Mouse (Mus musculus) hindbrain, embryonic 14.5 days (tissue): ENCODE data around the gene Pcnt. TPM values are rescaled to one million over a fixed set of nuclear protein-coding genes. Genes with fewer than 3 reads are reported as not detected.

Experiments used
- ATAC-seq: fragments of 200-750 bp; cut with Nextera tagmentation; 2 replicates; pipeline ENCODE4 v1.8.0; 2017; ENCODE audit warnings: moderate number of reproducible peaks, mild to moderate bottlenecking, moderate TSS enrichment, moderate library complexity; ENCODE audit not compliant: low FRiP score
- DNase-seq: peaks from one replicate; pipeline ENCODE4 v3.0.0-alpha.2; 2015; ENCODE audit warnings: low spot score
- H3K27ac ChIP-seq: fragments of 300-500 bp; sonication (generic); 2 replicates; pipeline ENCODE4 v1.5.1; 2014; ENCODE audit warnings: mild to moderate bottlenecking, moderate library complexity
- H3K27me3 ChIP-seq: fragments of 300-500 bp; sonication (generic); 2 replicates; pipeline ENCODE4 v1.6.1; 2014; ENCODE audit warnings: mild to moderate bottlenecking, low read length, mixed read lengths; ENCODE audit not compliant: control insufficient read depth, insufficient read depth
- H3K36me3 ChIP-seq: fragments of 300-500 bp; sonication (generic); replicated peaks from 2 replicates; pipeline ENCODE4 v1.6.1; 2014; ENCODE audit not compliant: control insufficient read depth, insufficient read depth
- H3K4me1 ChIP-seq: fragments of 300-500 bp; sonication (generic); replicated peaks from 2 replicates; pipeline ENCODE4 v1.6.1; 2014; ENCODE audit warnings: antibody characterized with exemption, low read length, mixed read lengths; ENCODE audit not compliant: control insufficient read depth, insufficient read depth
- H3K4me2 ChIP-seq: fragments of 300-500 bp; sonication (generic); replicated peaks from 2 replicates; pipeline ENCODE4 v1.6.1; 2014; ENCODE audit warnings: mild to moderate bottlenecking, moderate library complexity
- H3K4me3 ChIP-seq: fragments of 300-500 bp; sonication (generic); replicated peaks from 2 replicates; pipeline ENCODE4 v1.5.1; 2014; ENCODE audit warnings: mild to moderate bottlenecking, low read length
- H3K9ac ChIP-seq: fragments of 300-500 bp; sonication (generic); 2 replicates; pipeline ENCODE4 v1.6.1; 2014
- H3K9me3 ChIP-seq: fragments of 300-500 bp; sonication (generic); 2 replicates; pipeline ENCODE4 v1.6.1; 2016; ENCODE audit warnings: low read length; ENCODE audit not compliant: control insufficient read depth
- WGBS: fragments of 180-500 bp; shearing (Covaris S2); extraction: QIAGEN DNeasy Blood & Tissue Kit; methylation state at CpG from one replicate; pipeline ENCODE4 v1.1.7; 2014; 5-methylcytosine and 5-hydroxymethylcytosine counted together
- polyA plus RNA-seq: library from polyadenylated mRNA; unstranded; fragments of >200 nt; fragmentation: Nextera tagmentation; extraction: Ambion mirVana; gene quantifications from 2 replicates; pipeline ENCODE4 v1.2.1, GENCODE M21; 2014

The Pcnt gene
- polyA plus RNA-seq, 1 experiment from 2014 or later = 7.8 TPM

GRCm38 (mm10) chr10:76462312-76462711 is 19.7 kb upstream of the Pcnt start:
- no peak for ATAC-seq
- H3K36me3 ChIP-seq = peaks cover 24% of the 10 kb centered on the region
- no peak overlapping the region for H3K9ac ChIP-seq
- no peak for DNase-seq
- no peak overlapping the region for H3K27ac ChIP-seq
- no peaks in the 10 kb centered on the region for H3K4me1 ChIP-seq
- H3K27me3 ChIP-seq = no peaks in the 10 kb centered on the region
- H3K4me3 ChIP-seq = no peak overlapping the region
- no peak overlapping the region for H3K4me2 ChIP-seq
- WGBS = 95% methylated on average over 7 of the region's 7 CpGs
- no peaks in the 10 kb centered on the region for H3K9me3 ChIP-seq

- H3K4me2 ChIP-seq = no peak overlapping the region
These were observed 18.7 kb upstream of the Pcnt start for GRCm38 (mm10) chr10:76461255-76461654.

GRCm38 (mm10) chr10:76455289-76455688 is 12.7 kb upstream of the Pcnt start:
- no peak for ATAC-seq
- 65% methylated on average over 5 of the region's 5 CpGs for WGBS

More at GRCm38 (mm10) chr10:76461255-76461654, 18.7 kb upstream of the Pcnt start:
- no peak for ATAC-seq
- Histone ChIP-seq H3K36me3 (peaks cover 24% of the 10 kb centered on the region), H3K4me3 (no peak overlapping the region), H3K27ac (no peak overlapping the region), H3K9ac (no peak overlapping the region), H3K27me3 (no peaks in the 10 kb centered on the region), H3K9me3 (no peaks in the 10 kb centered on the region), H3K4me1 (no peaks in the 10 kb centered on the region)
- DNase-seq = no peak
- 100% methylated on average over 1 of the region's 1 CpGs for WGBS

GRCm38 (mm10) chr10:76448851-76449250 is 6.3 kb upstream of the Pcnt start, which contains the start of gene 2610028H24Rik:
2610028H24Rik (plus strand) TSS chr10:76449081.
- Histone ChIP-seq H3K9me3 (no peaks in the 10 kb centered on the region), H3K36me3 (no peaks in the 10 kb centered on the region), H3K4me1 (no peaks in the 10 kb centered on the region), H3K9ac (no peak within 1 kb of the TSS), H3K4me2 (no peak within 1 kb of the TSS), H3K27ac (no peak within 1 kb of the TSS), H3K27me3 (no peaks in the 10 kb centered on the region), H3K4me3 (no peak within 1 kb of the TSS)
- no peak for DNase-seq
- no peak for ATAC-seq
- 58% methylated on average over 5 of the region's 5 CpGs for WGBS

More at GRCm38 (mm10) chr10:76455289-76455688, 12.7 kb upstream of the Pcnt start:
- H3K9me3 ChIP-seq = no peaks in the 10 kb centered on the region
- no peak overlapping the region for H3K9ac ChIP-seq
- no peaks in the 10 kb centered on the region for H3K36me3 ChIP-seq
- H3K27me3 ChIP-seq = no peaks in the 10 kb centered on the region
- no peak overlapping the region for H3K4me3 ChIP-seq
- no peak overlapping the region for H3K27ac ChIP-seq
- peak; percentile 57 for DNase-seq
- no peaks in the 10 kb centered on the region for H3K4me1 ChIP-seq
- H3K4me2 ChIP-seq = no peak overlapping the region

GRCm38 (mm10) chr10:76447406-76448229 is 5.0 kb upstream of the Pcnt start:
- no peaks in the 10 kb centered on the region for H3K9me3 ChIP-seq
- 88% methylated on average over 15 of the region's 15 CpGs for WGBS
- no peaks in the 10 kb centered on the region for H3K36me3 ChIP-seq
- H3K4me3 ChIP-seq = no peak overlapping the region
- H3K27me3 ChIP-seq = no peaks in the 10 kb centered on the region
- no peak overlapping the region for H3K4me2 ChIP-seq
- H3K4me1 ChIP-seq = peaks cover 6% of the 10 kb centered on the region
- H3K27ac ChIP-seq = no peak overlapping the region
- H3K9ac ChIP-seq = no peak overlapping the region
- no peak for ATAC-seq
- no peak for DNase-seq

GRCm38 (mm10) chr10:76445996-76446681 is 3.6 kb upstream of the Pcnt start:
- no peak overlapping the region for H3K4me2 ChIP-seq
- no peaks in the 10 kb centered on the region for H3K36me3 ChIP-seq
- H3K9me3 ChIP-seq = no peaks in the 10 kb centered on the region
- H3K27ac ChIP-seq = no peak overlapping the region
- 81% methylated on average over 4 of the region's 4 CpGs for WGBS
- peaks cover 6% of the 10 kb centered on the region for H3K4me1 ChIP-seq
- no peaks in the 10 kb centered on the region for H3K27me3 ChIP-seq
- no peak overlapping the region for H3K4me3 ChIP-seq
- DNase-seq (no peak), ATAC-seq (no peak)
- H3K9ac ChIP-seq = no peak overlapping the region

GRCm38 (mm10) chr10:76440281-76440680 is 2.3 kb downstream of the Pcnt start, which contains the start of gene AC141477.1:
AC141477.1 (minus strand) TSS chr10:76440444.
- Histone ChIP-seq H3K4me1 (peaks cover 6% of the 10 kb centered on the region), H3K9me3 (no peaks in the 10 kb centered on the region), H3K27me3 (no peaks in the 10 kb centered on the region), H3K9ac (no peak within 1 kb of the TSS), H3K27ac (no peak within 1 kb of the TSS), H3K4me2 (no peak within 1 kb of the TSS), H3K4me3 (no peak within 1 kb of the TSS), H3K36me3 (peaks cover 30% of the 10 kb centered on the region)
- ATAC-seq (no peak), DNase-seq (no peak)
- WGBS = 97% methylated on average over 17 of the region's 17 CpGs

GRCm38 (mm10) chr10:76439107-76439890 is 3.3 kb downstream of the Pcnt start:
- DNase-seq (no peak), ATAC-seq (no peak)
- Histone ChIP-seq H3K4me3 (no peak overlapping the region), H3K27ac (no peak overlapping the region), H3K9me3 (no peaks in the 10 kb centered on the region), H3K9ac (no peak overlapping the region), H3K4me2 (no peak overlapping the region), H3K36me3 (peaks cover 39% of the 10 kb centered on the region), H3K4me1 (peaks cover 6% of the 10 kb centered on the region), H3K27me3 (no peaks in the 10 kb centered on the region)
- WGBS = 97% methylated on average over 9 of the region's 9 CpGs

- H3K4me1 ChIP-seq = no peaks in the 10 kb centered on the region
- no peak for ATAC-seq
- WGBS = 94% methylated on average over 11 of the region's 11 CpGs
These were observed 8.7 kb downstream of the Pcnt start for GRCm38 (mm10) chr10:76433925-76434324.

More at GRCm38 (mm10) chr10:76433925-76434324, 8.7 kb downstream of the Pcnt start:
- Histone ChIP-seq H3K9me3 (no peaks in the 10 kb centered on the region), H3K36me3 (peaks cover 80% of the 10 kb centered on the region), H3K4me2 (no peak overlapping the region), H3K27me3 (no peaks in the 10 kb centered on the region), H3K27ac (no peak overlapping the region), H3K4me3 (no peak overlapping the region), H3K9ac (no peak overlapping the region)
- DNase-seq = no peak
